Mouse (Mus musculus) lung, adult 2 months (tissue): Measurements from ENCODE around the gene Cog5. TPM values are rescaled to one million over a fixed set of nuclear protein-coding genes. Genes with fewer than 3 reads are reported as not detected.

ENCODE experiments used
- DNase-seq: peaks from one replicate; pipeline ENCODE4 v3.0.0; 2022
- H3K4me1 ChIP-seq: fragments of 200-500 bp; 2 replicates; pipeline ENCODE4 v1.6.1; 2011; ENCODE audit warnings: low read length; ENCODE audit not compliant: control insufficient read depth, insufficient read depth
- H3K4me3 ChIP-seq: fragments of 200-500 bp; replicated peaks from 2 replicates; pipeline ENCODE3; 2011; ENCODE audit warnings: low read depth, mild to moderate bottlenecking, control low read depth, low read length; ENCODE audit errors: extremely low read depth
- CTCF ChIP-seq: fragments of 200-500 bp; IDR thresholded peaks from 2 replicates; pipeline ENCODE4 v1.5.1; 2011; ENCODE audit warnings: mild to moderate bottlenecking, low read length, control low read depth; ENCODE audit not compliant: insufficient read depth
- POLR2A ChIP-seq: fragments of 200-500 bp; IDR thresholded peaks from 2 replicates; pipeline ENCODE4 v1.6.1; 2011; ENCODE audit warnings: low read depth, mild to moderate bottlenecking, control low read depth, low read length, borderline replicate concordance; ENCODE audit errors: extremely low read depth
- WGBS: fragments of 180-500 bp; shearing (Covaris S2); methylation state at CpG from one replicate; pipeline ENCODE4 v1.1.7; 2018; 5-methylcytosine and 5-hydroxymethylcytosine counted together
- polyA plus RNA-seq: library from polyadenylated mRNA; depleted of rRNA; stranded (reverse); fragments of >200 nt; gene quantifications from 2 replicates; pipeline ENCODE4 v1.2.3, GENCODE M21; 2012

Cog5 gene
- polyA plus RNA-seq, 1 experiment = 19.6 TPM

- TF ChIP-seq POLR2A (no peak), CTCF (no peak)
- Histone ChIP-seq H3K4me3 (no peak overlapping the region), H3K4me1 (no peaks in the 10 kb centered on the region; the same call in 1 of the 2 replicates)
- DNase-seq = no peak
- 87% methylated on average over 12 of the region's 12 CpGs for WGBS
These were observed 71.0 kb downstream of the Cog5 start for GRCm38 (mm10) chr12:31725511-31726275.

GRCm38 (mm10) chr12:31726707-31727106, 72.0 kb downstream of the Cog5 start:
- no peaks in the 10 kb centered on the region for H3K4me1 ChIP-seq
- H3K4me3 ChIP-seq = no peak overlapping the region
- WGBS = 45% methylated on average over 1 of the region's 1 CpGs
- TF ChIP-seq CTCF = no peak
- TF ChIP-seq POLR2A = no peak
- DNase-seq = no peak

GRCm38 (mm10) chr12:31730126-31730525, 75.5 kb downstream of the Cog5 start:
- Histone ChIP-seq H3K4me1 (no peaks in the 10 kb centered on the region), H3K4me3 (no peak overlapping the region)
- DNase-seq = no peak
- no peak for TF ChIP-seq POLR2A
- no peak for TF ChIP-seq CTCF
- 93% methylated on average over 1 of the region's 1 CpGs for WGBS

- 87% methylated on average over 2 of the region's 2 CpGs for WGBS
- TF ChIP-seq POLR2A = no peak
- TF ChIP-seq CTCF = no peak
These were observed 79.9 kb downstream of the Cog5 start for GRCm38 (mm10) chr12:31734616-31735015.

GRCm38 (mm10) chr12:31747301-31747700, 92.6 kb downstream of the Cog5 start:
- Histone ChIP-seq H3K4me3 (no peak overlapping the region), H3K4me1 (no peaks in the 10 kb centered on the region)
- DNase-seq = no peak
- 90% methylated on average over 8 of the region's 8 CpGs for WGBS
- TF ChIP-seq CTCF = no peak
- TF ChIP-seq POLR2A = no peak

More at GRCm38 (mm10) chr12:31734616-31735015, 79.9 kb downstream of the Cog5 start:
- Histone ChIP-seq H3K4me3 (no peak overlapping the region), H3K4me1 (no peaks in the 10 kb centered on the region)
- no peak for DNase-seq

GRCm38 (mm10) chr12:31749846-31750245, 95.2 kb downstream of the Cog5 start:
- TF ChIP-seq POLR2A (no peak), CTCF (no peak)
- H3K4me1 ChIP-seq = no peaks in the 10 kb centered on the region
- 91% methylated on average over 4 of the region's 4 CpGs for WGBS
- no peak overlapping the region for H3K4me3 ChIP-seq
- no peak for DNase-seq

GRCm38 (mm10) chr12:31754465-31754864, 99.8 kb downstream of the Cog5 start:
- 64% methylated on average over 2 of the region's 2 CpGs for WGBS
- no peak for DNase-seq
- Histone ChIP-seq H3K4me3 (no peak overlapping the region), H3K4me1 (0 out of 2 replicates have a peak, but pooled peaks cover 2% of the 10 kb centered on the region)
- no peak for TF ChIP-seq CTCF
- no peak for TF ChIP-seq POLR2A

GRCm38 (mm10) chr12:31755885-31756755, 101.5 kb downstream of the Cog5 start:
- TF ChIP-seq CTCF (no peak), POLR2A (no peak)
- WGBS = 49% methylated on average over 2 of the region's 2 CpGs
- Histone ChIP-seq H3K4me1 (0 out of 2 replicates have a peak, but pooled peaks cover 2% of the 10 kb centered on the region), H3K4me3 (no peak overlapping the region)
- DNase-seq = no peak

GRCm38 (mm10) chr12:31773612-31774011, 118.9 kb downstream of the Cog5 start:
- TF ChIP-seq CTCF = no peak
- no peak for TF ChIP-seq POLR2A
- no peak for DNase-seq
- no peak overlapping the region for H3K4me3 ChIP-seq
- 91% methylated on average over 3 of the region's 3 CpGs for WGBS
- H3K4me1 ChIP-seq = no peaks in the 10 kb centered on the region

GRCm38 (mm10) chr12:31784291-31784690, 129.6 kb downstream of the Cog5 start:
- WGBS = 88% methylated on average over 1 of the region's 1 CpGs
- no peak overlapping the region for H3K4me3 ChIP-seq
- no peaks in the 10 kb centered on the region for H3K4me1 ChIP-seq
- no peak for DNase-seq
- TF ChIP-seq CTCF (no peak), POLR2A (no peak)
